Mouse (Mus musculus): Measurements from ENCODE around the gene Hyal1. TPM values are rescaled to one million over a fixed set of nuclear protein-coding genes. Genes with fewer than 3 reads are reported as not detected.

Hyal1 gene
- total RNA-seq, 2 experiments from 2014 or later, result 6.9 to 7.6 TPM

- TF ChIP-seq CTCF (conservative IDR thresholded peaks at IDR 0.05), result no peak
- Histone ChIP-seq H3K4me3 (no peak overlapping the region), H3K27ac (0 out of 2 replicates have a peak overlapping the region, but pooled peaks have one; percentile 28)
- no peak for DNase-seq (ENCODE audit: low spot score in 2 of 2)
Observed at GRCm38 (mm10) chr9:107596619-107597569, 20.2 kb downstream of the Hyal1 start.

DNA sequence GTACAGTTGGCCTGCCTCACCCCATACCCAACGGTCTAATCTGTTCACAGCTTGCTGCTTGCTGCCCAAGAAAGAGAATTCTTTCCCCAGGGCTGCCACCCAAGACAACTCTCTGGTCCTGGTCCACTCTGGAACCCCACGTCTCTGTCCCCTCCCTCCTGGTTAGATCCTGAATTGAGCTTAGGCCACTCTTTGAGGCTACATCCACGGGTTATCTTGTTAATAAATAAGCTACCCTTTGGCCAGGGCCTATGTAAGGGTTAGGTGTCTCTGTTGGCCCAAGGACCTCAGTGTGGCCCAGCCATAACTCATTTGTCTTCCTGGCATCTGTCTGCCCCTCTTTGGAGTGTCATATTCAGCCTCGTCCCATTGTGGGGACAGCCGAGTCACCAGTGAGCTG, 21.7 kb downstream of the Hyal1 start:
- TF ChIP-seq CTCF (conservative IDR thresholded peaks at IDR 0.05), result no peak
- no peak overlapping the region for H3K4me3 ChIP-seq
- no peak overlapping the region for H3K27ac ChIP-seq
- DNase-seq (ENCODE audit: low spot score in 2 of 2), result no peak

DNA sequence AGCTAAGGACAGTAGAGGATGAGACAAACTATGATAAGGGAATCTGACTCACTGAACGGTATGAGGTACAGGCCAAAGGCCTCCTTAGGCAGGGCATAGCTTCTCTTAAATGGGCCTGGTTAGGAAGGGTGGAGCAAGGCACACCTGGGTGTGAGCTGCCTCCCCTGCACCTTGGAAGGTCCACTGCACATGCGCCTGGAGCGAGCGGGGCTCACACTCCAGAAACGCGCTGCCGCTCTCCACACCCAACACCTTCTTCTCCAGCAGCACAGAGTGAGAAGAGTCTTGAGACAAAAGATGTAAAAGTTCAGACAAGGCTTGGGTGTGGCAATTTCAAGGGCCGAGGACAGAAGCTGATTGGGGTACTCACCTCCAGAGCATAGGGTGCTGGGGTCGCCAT, 22.7 kb downstream of the Hyal1 start:
- Histone ChIP-seq H3K4me3 (no peak overlapping the region; the same call in 1 of the 2 replicates), H3K27ac (no peak overlapping the region; the same call in 1 of the 2 replicates)
- TF ChIP-seq CTCF (conservative IDR thresholded peaks at IDR 0.05), result no peak
- DNase-seq (ENCODE audit: low spot score in 2 of 2), result no peak

GRCm38 (mm10) chr9:107599842-107600241, 23.1 kb downstream of the Hyal1 start:
- H3K27ac ChIP-seq, result no peak overlapping the region; the same call in 1 of the 2 replicates
- TF ChIP-seq CTCF (conservative IDR thresholded peaks at IDR 0.05), result no peak
- peak in 1 of 2 experiments; percentile 41 for DNase-seq (ENCODE audit: low spot score in 2 of 2)
- H3K4me3 ChIP-seq, result no peak overlapping the region; the same call in 1 of the 2 replicates

DNA sequence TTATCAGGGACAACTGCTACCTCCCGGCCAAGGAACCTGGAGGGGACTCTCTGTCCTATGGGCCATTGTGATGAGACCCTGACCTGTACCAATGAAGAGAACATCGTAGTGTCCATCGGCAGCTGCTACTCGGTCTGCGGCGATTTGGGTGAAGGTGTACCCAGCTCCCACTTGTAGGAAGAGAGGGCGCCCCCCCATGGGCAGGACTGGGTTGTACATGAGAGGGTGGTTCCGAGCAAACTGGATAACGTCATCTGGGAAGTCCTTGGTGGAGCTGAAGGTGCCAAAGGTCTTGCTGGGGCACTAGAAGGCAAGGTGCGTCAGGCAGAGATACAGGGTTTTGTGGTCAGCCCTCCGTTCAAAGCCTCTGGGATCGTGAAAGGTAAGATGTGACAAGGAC, 24.0 kb downstream of the Hyal1 start:
- no peak for DNase-seq (ENCODE audit: low spot score in 2 of 2)
- TF ChIP-seq CTCF (conservative IDR thresholded peaks at IDR 0.05), result peak; percentile 58
- Histone ChIP-seq H3K4me3 (no peak overlapping the region), H3K27ac (no peak overlapping the region)

- H3K4me3 ChIP-seq, result no peak overlapping the region
- H3K27ac ChIP-seq, result no peak overlapping the region
- no peak for DNase-seq (ENCODE audit: low spot score in 2 of 2)
- no peak for TF ChIP-seq CTCF (conservative IDR thresholded peaks at IDR 0.05)
Observed at GRCm38 (mm10) chr9:107601275-107601674, 24.5 kb downstream of the Hyal1 start.

- peak; percentile 81 to 96 for DNase-seq (ENCODE audit: low spot score in 2 of 2)
- Histone ChIP-seq H3K27ac (peak overlapping the region; percentile 63; the same call in 1 of the 2 replicates), H3K4me3 (no peak overlapping the region)
- TF ChIP-seq CTCF (conservative IDR thresholded peaks at IDR 0.05), result peak; percentile 99; the same call in 1 of the 2 replicates
Observed at GRCm38 (mm10) chr9:107602068-107602648, 25.4 kb downstream of the Hyal1 start.

- no peak overlapping the region for H3K27ac ChIP-seq
- no peak for TF ChIP-seq CTCF (conservative IDR thresholded peaks at IDR 0.05)
- DNase-seq (ENCODE audit: low spot score in 2 of 2), result no peak
- H3K4me3 ChIP-seq, result no peak overlapping the region
Observed at GRCm38 (mm10) chr9:107603251-107603650, 26.5 kb downstream of the Hyal1 start.

DNA sequence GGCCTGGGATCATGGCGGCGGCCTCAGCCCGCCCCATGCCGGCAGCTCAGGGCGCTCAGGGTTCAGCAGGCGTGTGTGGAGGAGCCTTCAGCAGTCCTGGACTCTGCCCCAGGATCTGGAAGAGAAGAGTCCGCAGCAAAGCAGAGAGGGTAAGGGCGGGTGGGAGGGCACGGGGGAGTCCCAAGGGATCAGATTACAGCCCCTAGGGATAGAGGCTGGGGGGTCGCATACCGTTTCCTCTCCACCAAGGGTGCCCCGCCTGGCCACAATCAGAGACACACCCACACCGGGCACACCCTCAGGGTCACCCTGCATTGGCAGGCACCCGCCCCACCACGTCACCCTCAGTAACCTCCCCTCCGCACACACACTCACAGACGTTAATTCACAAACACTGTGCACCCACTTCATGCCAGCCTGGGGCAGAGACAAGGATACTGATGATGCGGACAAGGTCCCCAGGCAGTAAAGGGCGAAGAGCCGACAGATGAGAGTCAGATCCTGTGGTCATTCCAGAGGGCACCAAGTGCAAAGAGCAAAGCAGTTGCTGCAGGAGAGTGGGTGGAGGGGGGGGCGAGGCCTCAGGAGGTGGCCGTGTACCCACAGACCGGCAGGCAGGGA, 28.4 kb downstream of the Hyal1 start:
- no peak for TF ChIP-seq CTCF (conservative IDR thresholded peaks at IDR 0.05)
- no peak for DNase-seq (ENCODE audit: low spot score in 2 of 2)
- Histone ChIP-seq H3K27ac (no peak overlapping the region), H3K4me3 (no peak overlapping the region)

DNA sequence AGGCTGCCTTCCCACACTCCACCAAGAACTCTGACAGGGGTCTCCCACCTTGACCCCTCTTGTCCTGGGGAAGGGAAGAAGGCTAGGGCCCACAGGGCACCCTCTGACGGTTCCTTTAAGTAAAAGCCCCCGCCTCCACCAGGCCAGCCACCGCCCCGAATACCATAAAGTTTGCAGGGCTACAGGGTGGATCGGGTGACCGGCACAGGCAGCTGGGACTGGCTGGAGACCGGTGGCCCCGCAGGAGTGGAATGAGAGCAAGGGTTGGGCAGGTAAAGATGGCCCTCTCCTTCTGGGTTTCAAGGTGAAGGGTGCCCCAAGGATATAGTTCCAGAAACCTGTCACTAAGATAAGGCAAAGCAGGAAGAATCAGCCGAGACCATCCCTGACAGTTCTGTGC, 29.9 kb downstream of the Hyal1 start:
- no peak for DNase-seq (ENCODE audit: low spot score in 2 of 2)
- TF ChIP-seq CTCF (conservative IDR thresholded peaks at IDR 0.05), result no peak

GRCm38 (mm10) chr9:107607036-107607435, 30.3 kb downstream of the Hyal1 start:
- Histone ChIP-seq H3K27ac (no peak overlapping the region), H3K4me3 (no peak overlapping the region)
- TF ChIP-seq CTCF (conservative IDR thresholded peaks at IDR 0.05), result no peak
- no peak for DNase-seq (ENCODE audit: low spot score in 2 of 2)

More for the DNA sequence above, 29.9 kb downstream of the Hyal1 start:
- H3K27ac ChIP-seq, result no peak overlapping the region
- no peak overlapping the region for H3K4me3 ChIP-seq

DNA sequence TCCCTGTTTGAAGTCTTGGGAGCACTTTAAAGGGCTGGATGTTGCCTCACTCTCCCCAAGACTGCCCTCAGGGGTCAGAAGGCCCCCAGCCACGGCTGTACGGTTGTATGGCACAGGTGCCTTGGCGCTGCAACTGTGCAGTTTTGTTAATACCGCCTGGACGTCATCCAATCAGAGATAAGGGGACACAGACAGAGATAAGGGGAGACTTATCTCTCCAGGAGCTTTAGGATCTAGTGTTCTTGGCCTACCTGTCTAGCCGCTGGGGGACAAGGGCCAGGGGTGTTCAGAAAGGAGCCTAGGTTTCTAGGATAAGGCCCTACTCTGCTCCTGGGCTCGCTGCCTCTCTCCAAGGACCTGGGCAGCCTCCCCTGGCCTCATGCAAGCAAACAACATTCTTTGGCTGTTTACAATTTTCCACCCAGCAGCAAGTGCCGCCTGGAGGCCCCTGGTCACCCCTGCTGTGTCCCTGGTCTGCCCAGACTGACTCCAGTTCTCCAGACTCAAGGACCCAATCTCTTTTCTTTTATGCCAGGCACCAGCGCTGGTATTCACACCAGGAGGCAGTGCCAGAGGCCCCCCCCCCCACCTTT, 31.0 kb downstream of the Hyal1 start:
- no peak for TF ChIP-seq CTCF (conservative IDR thresholded peaks at IDR 0.05)

More for the DNA sequence above, 31.0 kb downstream of the Hyal1 start:
- Histone ChIP-seq H3K4me3 (no peak overlapping the region), H3K27ac (peak overlapping the region; percentile 36; the same call in 1 of the 2 replicates)
- DNase-seq (ENCODE audit: low spot score in 2 of 2), result no peak
